Mouse (Mus musculus) left cerebral cortex, adult 8-10 months (tissue): ENCODE measurements around the gene Rbm34. TPM values are rescaled to one million over a fixed set of nuclear protein-coding genes. Genes with fewer than 3 reads are reported as not detected.

Source experiments
- DNase-seq, 2 experiments: peaks; one replicate each; pipeline ENCODE4 v3.0.0; 2022; ENCODE audit warnings: low spot score in 2 of 2
- total RNA-seq, 4 experiments: library from RNA; stranded (reverse); gene quantifications; 2 replicates each; pipeline ENCODE4 v1.2.4; 2022

The Rbm34 gene
- total RNA-seq, 4 experiments from 2014 or later, result 13.2 to 16.4 (median 15.4) TPM

DNA sequence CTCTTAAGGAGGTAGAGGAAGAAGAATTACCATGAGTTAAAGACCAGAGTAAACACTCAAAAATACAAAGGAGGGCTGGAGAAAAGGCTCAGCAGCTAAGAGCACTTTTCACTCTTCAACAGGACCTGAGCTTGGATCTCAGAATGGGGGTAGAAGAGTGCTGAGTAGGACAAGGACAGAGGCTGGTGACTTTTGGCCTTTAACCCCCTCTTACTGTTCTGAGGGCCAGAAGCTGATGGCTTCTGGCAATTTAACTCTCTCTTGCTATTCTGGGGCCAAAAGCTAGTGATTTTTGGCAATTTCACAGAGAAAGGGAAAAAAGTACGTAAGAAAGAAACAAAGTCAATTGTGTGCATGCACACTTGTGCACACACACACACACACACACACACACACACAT is 8.0 kb downstream of the Rbm34 start:
- no peak for DNase-seq

DNA sequence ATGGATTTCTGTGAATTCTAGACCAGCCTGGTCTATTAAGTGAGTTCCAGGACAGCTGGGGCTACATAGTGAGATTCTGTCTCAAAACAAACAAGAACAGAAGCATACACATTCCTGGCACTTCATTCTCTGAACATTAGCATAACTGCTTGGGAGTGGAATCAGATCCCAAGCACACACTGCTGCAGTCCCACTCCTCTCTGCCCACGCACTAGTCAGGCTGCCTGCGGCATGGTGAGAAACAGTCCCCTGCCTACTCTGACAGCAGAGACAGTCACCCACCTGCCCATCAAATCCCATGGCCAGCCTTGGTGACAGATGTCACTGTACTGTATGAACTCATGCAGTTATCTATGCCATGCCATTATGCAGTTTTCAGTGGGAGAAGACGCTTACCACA is 9.4 kb downstream of the Rbm34 start:
- DNase-seq, result peak in 1 of 2 experiments; percentile 57

DNA sequence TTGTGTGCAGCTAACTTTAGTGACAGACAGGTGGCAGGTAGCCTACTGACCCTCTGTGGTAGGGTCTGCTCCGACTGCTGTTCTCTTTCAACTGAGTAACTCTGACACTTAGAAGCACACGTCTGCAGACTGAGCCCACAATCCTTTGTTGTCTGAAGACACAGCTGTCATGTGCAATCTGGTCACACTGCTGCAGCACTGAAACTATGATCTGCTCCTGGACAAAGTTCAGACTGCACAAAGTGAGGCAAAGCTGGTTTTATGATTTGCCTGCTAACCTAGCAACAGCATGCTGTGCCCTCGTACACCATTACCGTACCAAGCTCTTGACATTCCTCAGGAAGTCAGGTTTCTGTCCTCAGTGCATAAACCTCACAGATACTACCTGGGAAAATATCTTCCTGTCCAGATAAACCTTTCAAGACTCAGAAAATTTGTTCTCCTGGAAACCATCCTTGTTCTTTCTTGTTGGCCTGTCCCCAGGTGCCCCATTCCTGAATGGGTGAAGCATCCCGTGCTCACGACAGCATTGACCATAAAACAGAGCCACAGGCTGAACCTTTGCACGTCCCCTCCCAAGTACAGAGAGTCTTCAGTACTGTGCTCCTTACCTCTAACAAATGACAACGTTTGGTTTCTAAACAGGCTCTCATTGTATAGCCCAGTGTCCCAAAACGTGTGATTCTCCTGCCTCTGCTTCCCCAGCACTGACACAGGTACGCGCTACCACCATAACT is 18.8 kb downstream of the Rbm34 start:
- DNase-seq, result no peak

GRCm38 (mm10) chr8:126949527-126949926 is 21.3 kb downstream of the Rbm34 start:
- DNase-seq, result no peak

DNA sequence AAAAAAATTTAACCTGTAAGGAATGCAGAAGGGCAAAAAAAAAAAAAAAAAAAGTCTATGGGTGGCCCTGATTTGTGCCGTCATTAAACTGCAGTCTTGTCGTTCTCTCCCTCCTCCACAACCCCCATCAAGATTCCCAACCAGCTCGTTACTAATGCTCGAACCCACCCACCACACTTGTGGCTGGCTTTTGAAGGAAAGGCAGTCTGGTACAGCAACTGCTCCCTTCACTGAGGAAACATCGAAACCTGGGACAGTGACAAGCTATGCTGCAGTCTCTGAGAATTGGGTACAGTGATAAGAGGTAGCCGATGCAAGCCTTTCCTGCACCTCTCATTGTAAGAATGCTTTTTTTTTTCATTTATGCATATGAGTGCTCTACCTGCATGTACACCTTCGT is 24.4 kb downstream of the Rbm34 start:
- DNase-seq, result no peak

DNA sequence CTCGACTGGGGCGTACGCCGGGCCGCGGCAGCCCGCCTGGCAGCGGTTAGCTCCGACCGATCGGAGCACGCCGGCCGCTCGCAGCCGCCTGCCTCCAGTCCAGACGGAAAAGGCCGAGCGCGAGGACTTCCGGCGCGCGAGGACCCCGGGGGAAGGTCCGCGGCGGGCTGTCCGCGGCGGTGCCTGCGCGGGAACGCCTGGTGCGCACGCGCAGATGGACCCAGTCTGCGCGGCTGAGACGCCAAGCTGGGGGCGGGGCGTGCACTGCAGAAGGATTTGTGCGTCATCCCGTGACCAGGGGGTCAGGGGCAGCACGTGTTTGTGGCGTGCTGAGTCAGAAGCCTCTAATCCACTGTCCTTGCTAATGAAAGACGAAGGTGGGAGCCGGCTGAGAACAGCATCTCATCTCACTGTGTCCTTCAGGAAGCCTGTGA is 25.1 kb downstream of the Rbm34 start, which contains the start of gene Tomm20:
Tomm20 (minus strand) TSS at position 115 of the 434 bp plus-strand sequence.
- peak; percentile 94 to 96 for DNase-seq

GRCm38 (mm10) chr8:126944781-126945691 is 25.8 kb downstream of the Rbm34 start:
- peak; percentile 45 to 47 for DNase-seq

DNA sequence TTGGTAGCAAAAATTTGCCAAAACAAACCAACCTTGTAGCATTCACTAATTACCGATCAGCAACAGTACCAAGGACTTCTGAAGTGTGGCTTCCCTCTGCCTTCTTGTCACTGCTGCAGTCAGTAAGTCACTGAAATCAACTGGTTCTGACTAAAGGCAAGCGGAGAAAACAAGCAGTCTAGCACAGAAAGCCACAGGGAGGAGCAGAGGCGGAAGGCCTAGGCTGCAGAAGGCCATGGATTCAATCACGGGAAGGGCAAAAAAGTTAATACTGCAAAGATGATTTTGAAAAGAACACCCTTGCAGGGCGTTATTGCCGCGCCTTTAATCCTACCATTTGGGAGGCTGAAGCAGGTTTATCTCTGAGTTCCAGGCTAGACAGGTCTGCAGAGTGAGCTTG is 27.3 kb downstream of the Rbm34 start:
- DNase-seq, result no peak

DNA sequence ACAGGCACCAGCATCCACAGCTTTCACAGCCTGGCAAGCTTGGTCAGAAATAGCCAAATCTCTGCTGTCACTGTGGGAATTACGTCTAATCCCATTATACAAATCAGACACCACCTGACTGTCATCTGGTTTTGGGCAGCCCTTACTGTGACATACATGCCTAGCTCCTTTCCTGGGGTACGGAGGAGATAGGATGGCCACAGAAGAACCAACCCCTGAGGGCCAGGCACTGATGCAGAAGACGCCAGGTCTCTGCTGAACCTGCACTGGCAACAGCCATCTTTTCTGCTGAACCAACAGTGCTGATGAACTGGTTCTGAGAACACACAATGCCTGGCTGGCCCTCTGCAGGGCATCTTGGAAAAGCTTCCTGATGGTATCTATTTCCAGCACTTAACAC is 33.5 kb downstream of the Rbm34 start:
- no peak for DNase-seq

DNA sequence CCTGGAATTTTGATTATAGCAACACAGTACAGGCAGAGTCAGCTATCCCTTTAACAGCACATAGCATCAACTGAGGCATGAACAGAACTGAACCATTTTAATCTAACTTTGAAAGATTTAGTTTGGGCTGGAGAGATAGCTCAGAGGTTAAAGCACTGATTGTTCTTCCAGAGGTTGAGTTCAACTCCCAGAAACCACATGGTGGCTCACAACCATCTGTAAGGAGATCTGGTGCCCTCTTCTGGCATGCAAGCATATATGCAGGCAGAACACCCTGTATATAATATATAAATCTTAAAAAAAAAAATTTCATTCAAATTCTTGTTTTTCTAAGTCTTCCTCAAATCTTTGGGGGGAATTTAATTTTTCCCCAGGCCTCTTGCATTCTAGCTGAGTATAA is 34.9 kb downstream of the Rbm34 start:
- DNase-seq, result no peak

- DNase-seq, result no peak
Observed at GRCm38 (mm10) chr8:126935387-126935786, 35.5 kb downstream of the Rbm34 start.

- DNase-seq, result no peak
Observed at GRCm38 (mm10) chr8:126932656-126933055, 38.2 kb downstream of the Rbm34 start.

- no peak for DNase-seq
Observed at GRCm38 (mm10) chr8:126932249-126932648, 38.6 kb downstream of the Rbm34 start.

GRCm38 (mm10) chr8:126931720-126932119 is 39.2 kb downstream of the Rbm34 start:
- no peak for DNase-seq

- DNase-seq, result no peak
Observed at GRCm38 (mm10) chr8:126929607-126930161, 41.2 kb downstream of the Rbm34 start.

GRCm38 (mm10) chr8:126928755-126929505 is 41.9 kb downstream of the Rbm34 start:
- DNase-seq, result no peak

- no peak for DNase-seq
Observed at GRCm38 (mm10) chr8:126928028-126928427, 42.8 kb downstream of the Rbm34 start.

- no peak for DNase-seq
Observed at GRCm38 (mm10) chr8:126927058-126927457, 43.8 kb downstream of the Rbm34 start.

- DNase-seq, result no peak
Observed at GRCm38 (mm10) chr8:126922981-126923380, 47.9 kb downstream of the Rbm34 start.

GRCm38 (mm10) chr8:126921432-126921831 is 49.4 kb downstream of the Rbm34 start:
- no peak for DNase-seq

DNA sequence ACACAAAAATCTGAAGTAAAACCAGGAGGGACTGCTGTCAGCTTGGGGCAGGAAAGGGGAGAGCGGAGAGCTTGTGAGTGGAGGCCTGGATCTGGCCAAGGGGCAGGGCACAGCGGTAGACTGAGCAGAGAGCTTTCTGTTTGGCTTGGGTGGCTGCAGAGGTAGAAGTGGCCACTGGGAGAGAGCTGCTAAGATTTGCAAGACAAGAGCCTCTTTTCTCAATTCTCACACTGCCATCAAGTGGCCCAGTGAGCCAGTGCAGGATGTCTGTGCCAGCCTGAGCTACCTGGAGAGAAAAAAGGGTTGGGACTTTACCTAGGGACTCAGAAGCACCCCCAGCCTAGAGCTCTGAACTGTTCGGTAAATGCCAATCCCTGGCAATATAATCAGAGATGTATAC is 50.0 kb downstream of the Rbm34 start:
- DNase-seq, result peak; percentile 55 to 64
